Mouse (Mus musculus) CD4-positive naive resting alpha-beta T cell, adult 76 days (primary cell): ENCODE data around the gene Ptpn7. TPM values are rescaled to one million over a fixed set of nuclear protein-coding genes. Genes with fewer than 3 reads are reported as not detected.

ENCODE experiments used
- total RNA-seq: library from RNA; stranded (reverse); gene quantifications from one replicate; pipeline ENCODE4 v1.2.4, GENCODE M21; 2023

Ptpn7 gene
- 44.4 TPM for total RNA-seq

DNA sequence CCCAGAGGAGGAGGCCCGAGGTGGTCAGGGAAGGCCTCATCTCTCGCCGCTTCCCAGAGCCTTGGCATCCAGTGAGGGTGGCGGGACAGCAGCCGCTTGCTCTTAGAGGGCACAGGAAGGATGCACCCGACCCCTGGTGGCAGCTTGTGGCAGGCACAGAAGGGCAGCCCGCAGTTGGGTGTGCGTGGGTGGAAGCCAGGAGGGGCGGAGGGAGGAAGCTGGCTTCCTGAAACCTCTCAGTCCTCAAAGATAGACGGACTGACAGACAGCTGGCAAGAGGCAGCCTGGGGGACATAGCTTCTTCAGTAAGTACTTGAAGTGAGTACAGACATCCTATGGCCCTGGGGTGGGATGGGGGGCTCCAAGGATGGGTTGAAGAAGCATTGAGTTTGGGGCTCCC lies at the start of gene Ptpn7:
Gene Ptpn7 (plus strand): TSS at position 228 of the 400 bp plus-strand sequence.

DNA sequence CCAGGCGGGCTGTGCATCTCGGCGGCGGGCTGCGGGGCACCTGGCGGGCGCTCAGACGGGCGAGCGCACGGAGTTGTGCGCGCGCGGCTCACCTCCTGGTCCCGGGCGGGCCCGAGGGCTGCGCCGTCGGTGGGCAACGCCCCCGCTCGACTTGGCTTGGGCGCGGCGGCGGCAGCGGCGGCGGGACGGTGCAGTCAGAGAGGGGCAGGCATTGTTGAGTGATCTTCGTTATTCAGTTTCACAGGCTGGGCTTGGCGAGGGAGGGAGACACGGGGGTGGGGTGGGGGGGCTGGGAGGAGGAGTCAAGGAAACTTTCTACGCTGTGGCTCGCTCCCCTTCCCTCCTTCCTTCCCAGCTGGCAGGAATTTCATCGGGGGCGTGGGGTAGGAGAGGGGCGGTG lies 27.4 kb upstream of the Ptpn7 start, which contains the start of gene Lgr6:
Gene Lgr6 (minus strand): TSS at position 153 of the 400 bp plus-strand sequence.

DNA sequence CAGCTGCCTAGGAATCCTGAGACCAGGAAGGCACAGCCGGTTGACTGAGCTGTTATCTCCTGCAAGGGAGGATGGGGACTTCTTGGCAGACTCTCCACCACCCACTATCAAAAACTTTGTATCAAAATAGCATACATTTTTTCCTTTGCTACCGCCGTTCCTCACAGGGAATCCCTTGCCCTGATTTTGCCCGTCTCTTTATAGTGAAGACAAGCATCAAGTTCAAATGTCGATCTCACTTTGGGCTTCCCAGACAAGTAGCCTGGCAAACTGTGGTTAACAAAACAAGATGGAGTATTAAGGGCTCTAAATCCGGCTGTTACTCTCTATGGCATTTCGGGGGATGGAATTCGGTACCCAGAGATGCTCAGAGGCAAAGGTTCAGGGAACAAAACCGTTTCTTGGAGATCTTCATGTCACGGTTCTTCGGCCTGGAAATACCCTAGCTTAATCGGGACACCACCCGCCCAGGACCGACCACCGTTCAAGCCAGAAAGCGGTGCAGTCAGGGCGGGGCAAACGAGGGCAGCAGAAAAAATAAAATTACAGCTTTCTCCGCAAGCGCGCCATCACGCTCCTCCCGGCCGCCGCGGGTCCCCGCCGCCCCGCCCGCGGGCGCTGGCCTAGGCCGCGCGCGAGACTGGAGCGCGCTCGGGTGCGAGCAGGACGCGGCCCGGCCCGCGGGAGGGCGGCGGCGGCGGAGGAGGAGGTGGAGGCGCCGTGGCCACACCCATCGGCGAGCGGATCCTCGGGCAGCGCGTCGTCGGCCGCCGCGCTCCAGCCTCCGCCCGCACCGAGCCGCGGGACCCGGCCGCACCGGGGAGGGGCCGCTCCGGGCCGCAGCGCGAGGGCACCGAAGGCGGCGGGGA lies 13.8 kb downstream of the Ptpn7 start, which contains the start of gene Arl8a:
Gene Arl8a (plus strand): TSS at position 748 of the 869 bp plus-strand sequence.

DNA sequence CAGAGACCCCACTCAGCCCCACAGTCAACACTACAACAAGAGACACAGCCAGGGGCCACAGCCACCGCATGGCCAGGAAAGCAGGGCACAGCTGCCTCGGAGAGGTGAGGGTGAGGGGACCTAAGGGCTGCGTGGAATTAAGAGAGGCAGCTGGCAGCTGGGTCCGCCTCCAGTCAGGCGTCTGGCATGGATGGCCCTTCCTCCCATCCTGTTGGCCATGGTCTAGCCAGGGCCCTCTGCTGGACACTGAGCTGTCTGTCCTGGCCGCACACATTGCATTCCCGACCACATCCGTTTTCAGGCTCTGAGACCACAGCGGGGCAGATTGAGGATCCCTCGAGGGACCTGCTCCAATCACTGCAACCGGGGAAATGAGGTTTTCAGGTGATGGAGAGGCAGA lies 34.9 kb downstream of the Ptpn7 start, which contains the start of gene Gpr37l1:
Gene Gpr37l1 (minus strand): TSS at position 247 of the 400 bp plus-strand sequence.

Other genes with a start within 250 kb of the Ptpn7 start
- gene Ppp1r12b, start 176.8 kb upstream of the Ptpn7 start, total RNA-seq = 21.8 TPM
- 18.6 TPM for gene Ube2t, start 170.1 kb upstream of the Ptpn7 start, total RNA-seq
- gene Lgr6, start 27.4 kb upstream of the Ptpn7 start, total RNA-seq = not detected
- gene Arl8a, start 14.1 kb downstream of the Ptpn7 start, total RNA-seq = 46.4 TPM
- gene Gpr37l1, start 35.0 kb downstream of the Ptpn7 start, total RNA-seq = not detected
- gene Elf3, start 125.9 kb downstream of the Ptpn7 start, total RNA-seq = not detected
- 20.2 TPM for gene Rnpep, start 151.4 kb downstream of the Ptpn7 start, total RNA-seq
- 59.4 TPM for gene Timm17a, start 181.1 kb downstream of the Ptpn7 start, total RNA-seq
- not detected for gene Lmod1, start 192.1 kb downstream of the Ptpn7 start, total RNA-seq
- gene Shisa4, start 242.5 kb downstream of the Ptpn7 start, total RNA-seq = 4.1 TPM